Mouse (Mus musculus) left cerebral cortex, postnatal 14 days (tissue): ENCODE results near the gene Hist1h2bc. TPM values are rescaled to one million over a fixed set of nuclear protein-coding genes. Genes with fewer than 3 reads are reported as not detected.
A peak's percentile ranks its signal among the peaks of the same experiment; 100 is the strongest.
"Not testable (repeated sequence)": the region's sequence is repeated elsewhere in the genome, so short reads cannot be mapped to it uniquely, and the experiment has no call there.

Experiments used
- DNase-seq, 2 experiments: peaks; one replicate each; pipeline ENCODE4 v3.0.0; 2021 to 2022; ENCODE audit warnings: low spot score in 2 of 2, mixed read lengths in 1 of 2
- intact Hi-C: fragments of 180-260 bp; cut with DNase I; formaldehyde crosslinking; loops from one replicate; pipeline ENCODE4 v1.15.1; 2025
- long read RNA-seq, 2 experiments: library from polyadenylated mRNA; stranded (forward); transcript quantifications; one replicate each; pipeline ENCODE4 v2.0.0; 2021
- total RNA-seq, 2 experiments: library from RNA; stranded (reverse); gene quantifications; 2 replicates each; pipeline ENCODE4 v1.2.3; 2021

Gene Hist1h2bc
- total RNA-seq = 10 to 100 TPM; 25.0 to 27.3 TPM
- long read RNA-seq, experiment 1, transcript Hist1h2bc-201 (2 exons, 1,156 nt) = major isoform, 21 of 21 reads
- long read RNA-seq, experiment 1, partial matches to known transcripts = 0 of 21 reads
- long read RNA-seq, experiment 1, other reads (novel, unspliced or antisense) = 0 of 21 reads
- long read RNA-seq, experiment 2, transcript Hist1h2bc-201 (2 exons, 1,156 nt) = major isoform, 20 of 23 reads
- long read RNA-seq, experiment 2, partial matches to known transcripts = 0 of 23 reads
- long read RNA-seq, experiment 2, other reads (novel, unspliced or antisense) = 3 of 23 reads

- intact Hi-C loops = loop anchor here (1.0 to 10.0 kb wide), 3 partner anchors 14 to 1639 kb away; partner anchors contain the start of genes Hist1h1e, Hist1h2ag, Hist1h2bj and Hist1h4c
- peak; percentile 92 to 98 for DNase-seq
Observed at GRCm38 (mm10) chr13:23683755-23684281, at the start of gene Hist1h2bc, which contains the start of gene Hist1h2ac. Gene Hist1h2bc (plus strand): TSS chr13:23684199. Gene Hist1h2ac (minus strand): TSS chr13:23683948.

- DNase-seq = no peak
- intact Hi-C loops = no loop called here
Observed at GRCm38 (mm10) chr13:23659636-23660366, 24.2 kb upstream of the Hist1h2bc start.

DNA sequence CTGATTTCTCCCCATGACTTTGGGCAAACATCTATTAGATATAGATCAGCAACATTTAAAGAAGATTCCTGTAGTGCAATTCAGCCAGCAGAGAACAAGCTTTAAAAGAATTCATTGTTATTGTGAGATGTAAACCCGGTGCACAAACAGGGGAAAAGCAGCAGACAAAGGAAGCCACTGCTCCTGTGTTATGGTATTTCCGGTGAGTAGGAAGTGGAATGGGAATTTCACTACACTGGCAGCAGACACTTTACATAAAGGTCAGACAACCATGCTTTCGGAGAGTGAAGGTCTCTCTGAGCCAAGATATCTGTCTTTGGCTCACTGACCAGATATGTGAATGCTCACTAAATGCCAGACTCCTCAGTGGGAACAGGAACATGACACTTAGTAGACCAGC is 21.5 kb upstream of the Hist1h2bc start:
- intact Hi-C loops = no loop called here
- DNase-seq = no peak

DNA sequence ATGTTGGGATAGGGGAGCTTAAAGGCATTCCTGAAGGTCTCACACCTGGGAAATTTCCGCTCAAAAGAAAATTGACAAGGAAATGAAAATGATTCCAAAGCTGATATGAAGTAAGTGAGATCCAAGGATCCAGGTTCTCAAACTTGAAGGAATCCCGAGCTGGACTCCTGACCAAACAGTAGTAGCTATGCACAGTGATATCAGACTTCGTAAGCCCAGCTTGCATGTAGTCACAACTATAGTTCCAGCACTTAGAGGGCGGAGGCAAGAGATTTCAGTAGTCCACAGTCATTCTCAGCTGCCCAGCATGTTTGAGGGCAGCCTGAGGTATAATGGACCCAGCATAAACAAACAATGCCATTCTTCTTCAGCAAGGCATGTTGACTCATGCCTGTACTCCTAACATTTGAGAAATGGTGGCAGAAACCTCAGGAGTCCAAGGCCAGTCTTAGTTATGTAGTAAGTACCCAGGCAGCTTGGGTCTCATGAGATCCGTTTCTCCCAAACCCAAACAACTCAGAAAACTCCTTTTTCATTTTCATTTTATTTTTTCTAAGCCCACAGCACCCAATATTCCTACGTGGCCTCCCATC is 1.9 kb upstream of the Hist1h2bc start:
- DNase-seq = no peak
- intact Hi-C loops = loop anchor here (2.0 to 10.0 kb wide), 2 partner anchors 59 to 1637 kb away; partner anchors contain the start of genes Hist1h1e, Hist1h2ag, Hist1h2bj and Hist1h4i

DNA sequence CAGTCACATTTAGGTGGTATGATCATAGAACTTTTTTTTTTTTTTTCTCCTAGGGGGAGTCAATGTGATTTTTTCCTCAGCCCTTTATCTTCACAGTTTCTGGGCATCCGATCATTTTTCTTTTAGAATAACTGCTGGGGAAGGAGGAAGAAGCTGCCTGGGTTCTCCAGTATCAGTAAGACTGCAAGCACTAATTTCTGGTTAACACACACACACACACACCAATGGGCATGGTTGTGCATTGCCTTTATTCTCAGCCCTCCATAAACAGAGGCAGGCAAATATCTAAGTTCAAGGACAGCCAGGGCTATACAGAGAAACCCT is 1.4 kb upstream of the Hist1h2bc start:
- intact Hi-C loops = loop anchor here (2.0 to 10.0 kb wide), 2 partner anchors 60 to 1638 kb away; partner anchors contain the start of genes Hist1h1e, Hist1h2ag, Hist1h2bj and Hist1h4i
- DNase-seq = no peak

GRCm38 (mm10) chr13:23682947-23683754 is 848 bp upstream of the Hist1h2bc start:
- DNase-seq = not testable (repeated sequence)
- intact Hi-C loops = loop anchor here (2.0 to 10.0 kb wide), 2 partner anchors 60 to 1638 kb away; partner anchors contain the start of genes Hist1h1e, Hist1h2ag, Hist1h2bj and Hist1h4i

DNA sequence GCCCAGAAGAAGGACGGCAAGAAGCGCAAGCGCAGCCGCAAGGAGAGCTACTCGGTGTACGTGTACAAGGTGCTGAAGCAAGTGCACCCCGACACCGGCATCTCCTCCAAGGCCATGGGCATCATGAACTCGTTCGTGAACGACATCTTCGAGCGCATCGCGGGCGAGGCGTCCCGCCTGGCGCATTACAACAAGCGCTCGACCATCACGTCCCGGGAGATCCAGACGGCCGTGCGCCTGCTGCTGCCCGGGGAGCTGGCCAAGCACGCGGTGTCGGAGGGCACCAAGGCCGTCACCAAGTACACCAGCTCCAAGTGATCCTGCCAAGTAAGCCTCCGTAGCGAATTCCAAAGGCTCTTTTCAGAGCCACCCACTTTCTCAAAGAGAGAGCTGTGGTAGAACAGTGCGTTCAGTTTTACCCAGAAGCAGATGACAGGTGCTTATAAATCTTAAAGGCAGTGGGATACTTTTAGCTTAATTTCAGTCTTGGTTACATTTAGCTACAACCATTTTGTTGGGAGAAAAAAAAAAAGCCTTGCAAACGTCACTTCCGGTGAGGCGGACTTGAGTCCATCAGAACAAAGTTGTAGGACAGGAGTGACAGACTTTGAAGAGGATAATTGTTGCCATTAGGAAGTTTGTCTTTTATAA is 421 bp downstream of the Hist1h2bc start:
- DNase-seq = peak; percentile 61 to 69
- intact Hi-C loops = loop anchor here (1.0 to 10.0 kb wide), 2 partner anchors 14 to 1640 kb away; partner anchors contain the start of genes Hist1h2ag, Hist1h2bj, Hist1h4c and Hist1h4i

GRCm38 (mm10) chr13:23685121-23685861 is 1.3 kb downstream of the Hist1h2bc start:
- no peak for DNase-seq
- intact Hi-C loops = loop anchor here (10.0 kb wide), 1 partner anchor 1640 kb away; the partner anchor contains the start of genes Hist1h2ag, Hist1h2bj and Hist1h4i

- intact Hi-C loops = loop anchor here (10.0 kb wide), 1 partner anchor 1641 kb away; the partner anchor contains the start of genes Hist1h2ag, Hist1h2bj and Hist1h4i
- peak in 1 of 2 experiments; percentile 69 for DNase-seq
Observed at GRCm38 (mm10) chr13:23685966-23686365, 2.0 kb downstream of the Hist1h2bc start.

GRCm38 (mm10) chr13:23687181-23687580 is 3.2 kb downstream of the Hist1h2bc start:
- DNase-seq = no peak
- intact Hi-C loops = loop anchor here (10.0 kb wide), 1 partner anchor 1642 kb away; the partner anchor contains the start of genes Hist1h2ag, Hist1h2bj and Hist1h4i

GRCm38 (mm10) chr13:23687907-23688306 is 3.9 kb downstream of the Hist1h2bc start:
- no peak for DNase-seq
- intact Hi-C loops = loop anchor here (10.0 kb wide), 1 partner anchor 1643 kb away; the partner anchor contains the start of genes Hist1h2ag, Hist1h2bj and Hist1h4i

GRCm38 (mm10) chr13:23688956-23689355 is 5.0 kb downstream of the Hist1h2bc start:
- no peak for DNase-seq
- intact Hi-C loops = loop anchor here (10.0 kb wide), 1 partner anchor 1644 kb away; the partner anchor contains the start of genes Hist1h2ag, Hist1h2bj and Hist1h4i

DNA sequence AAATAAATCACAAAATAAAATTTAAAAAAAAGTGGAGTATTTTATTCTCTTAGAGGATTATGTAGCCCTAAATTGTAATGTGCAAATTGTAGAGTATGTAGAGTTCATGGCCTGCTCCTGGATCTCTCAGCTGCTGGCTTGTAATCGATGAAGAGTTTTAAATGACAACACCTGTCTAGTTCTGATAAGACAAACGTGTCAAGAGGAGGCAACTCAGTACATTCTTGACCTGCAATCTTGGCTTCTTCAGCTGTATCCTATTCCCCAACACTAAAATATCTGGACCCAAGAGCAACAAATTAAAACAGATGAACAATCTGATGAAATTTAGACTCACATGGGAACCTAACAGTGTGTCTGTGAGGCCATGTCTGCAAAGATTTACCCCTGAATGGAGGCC is 5.5 kb downstream of the Hist1h2bc start:
- intact Hi-C loops = loop anchor here (10.0 kb wide), 1 partner anchor 1645 kb away; the partner anchor contains the start of genes Hist1h2ag, Hist1h2bj and Hist1h4i
- DNase-seq = no peak

DNA sequence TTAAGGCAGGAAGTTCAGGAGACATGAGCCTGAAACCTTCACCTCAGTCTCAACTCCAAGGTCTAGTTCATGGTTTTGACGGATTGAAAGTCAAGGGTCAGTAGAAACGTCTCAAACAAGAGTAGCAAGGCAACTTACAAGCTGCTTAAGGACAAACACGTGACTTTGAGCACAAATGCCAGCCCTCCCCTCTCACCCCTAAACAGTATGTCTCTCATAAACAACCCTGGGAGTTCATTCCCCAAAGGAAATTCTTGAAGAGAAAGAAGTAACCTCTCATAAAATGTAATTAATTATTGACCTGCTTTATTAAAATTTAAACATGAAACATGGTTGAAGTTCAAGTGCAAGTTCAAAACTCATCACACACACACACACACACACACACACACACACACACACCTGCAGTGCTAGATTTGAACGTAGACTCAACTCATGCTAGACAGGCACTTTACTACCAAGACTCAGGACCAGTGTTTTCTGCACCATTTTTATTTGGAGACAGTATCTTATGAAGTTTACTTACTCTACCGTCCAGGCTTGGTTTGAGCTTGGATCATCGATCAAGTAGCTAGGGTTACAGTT is 9.9 kb downstream of the Hist1h2bc start:
- intact Hi-C loops = no loop called here
- no peak for DNase-seq

DNA sequence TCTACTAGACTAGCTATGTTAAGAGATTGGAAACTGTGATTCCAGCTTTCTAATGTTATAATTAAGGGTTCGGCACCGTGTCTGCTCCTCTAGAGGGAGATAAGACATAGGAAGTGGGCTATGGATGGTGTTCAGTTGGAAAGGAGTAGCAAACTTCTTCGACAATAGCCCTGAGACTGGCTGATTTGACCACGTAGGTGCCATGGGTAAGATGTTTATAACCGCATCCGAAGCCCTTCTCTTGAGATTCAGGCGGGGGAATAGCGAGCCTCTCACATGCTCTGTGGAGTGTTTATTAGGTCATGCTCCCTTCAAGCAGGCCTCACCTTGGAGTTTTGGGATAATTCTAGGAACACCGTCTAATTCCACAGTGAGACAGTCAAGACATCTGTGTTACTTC is 11.0 kb downstream of the Hist1h2bc start:
- DNase-seq = no peak
- intact Hi-C loops = loop anchor here (5.0 kb wide), 2 partner anchors 73 to 113 kb away; partner anchors contain the start of genes Hist1h1e, Hist1h2be and Hist1h4d

DNA sequence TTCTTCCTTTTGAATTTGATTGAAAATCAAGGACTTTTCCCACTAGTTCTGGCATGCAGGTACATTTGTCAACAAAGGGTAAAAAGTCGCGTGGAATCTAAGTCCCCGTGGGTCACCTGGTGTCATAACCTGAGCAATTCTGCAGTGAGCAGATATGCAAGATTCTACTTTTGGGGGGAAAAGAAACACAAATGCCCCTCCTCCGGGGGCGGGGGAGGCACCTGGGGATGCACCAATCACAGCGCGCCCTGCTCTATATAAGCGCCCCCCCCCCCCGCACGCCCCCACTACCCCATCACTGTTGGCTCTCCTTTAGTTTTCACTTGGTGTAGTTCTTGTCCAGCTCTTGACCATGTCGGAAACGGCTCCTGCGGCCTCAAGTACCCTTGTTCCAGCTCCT is 11.5 kb downstream of the Hist1h2bc start, which contains the start of gene Hist1h1t:
Gene Hist1h1t, plus strand, starts transcription at position 301 of the 400 bp plus-strand sequence.
- no peak for DNase-seq
- intact Hi-C loops = loop anchor here (5.0 kb wide), 2 partner anchors 73 to 113 kb away; partner anchors contain the start of genes Hist1h1e, Hist1h2be and Hist1h4d
